Mouse (Mus musculus) cortical plate, adult 2 months (tissue): ENCODE results near the gene Kirrel.

ENCODE experiments used
- CTCF ChIP-seq: fragments of 200-500 bp; IDR thresholded peaks from 2 replicates; pipeline ENCODE4 v1.5.1; 2011; ENCODE audit warnings: mild to moderate bottlenecking, control low read depth, low read length; ENCODE audit not compliant: insufficient read depth; ENCODE audit errors: extremely low read depth
- POLR2A ChIP-seq: fragments of 200-500 bp; IDR thresholded peaks from 2 replicates; pipeline ENCODE4 v1.6.1; 2011; ENCODE audit warnings: mild to moderate bottlenecking, low read length, control low read depth; ENCODE audit not compliant: insufficient read depth; ENCODE audit errors: extremely low read depth

- TF ChIP-seq CTCF (no peak), POLR2A (no peak)
Measured at GRCm38 (mm10) chr3:87093718-87094117, 80.8 kb downstream of the Kirrel start.
